Mouse (Mus musculus) myocyte (in vitro differentiated cells): ENCODE data around the gene Nudt7. TPM values are rescaled to one million over a fixed set of nuclear protein-coding genes. Genes with fewer than 3 reads are reported as not detected.

Experiments used
- H3K27me3 ChIP-seq: one replicate; pipeline ENCODE4 v1.6.1; 2011; ENCODE audit not compliant: control insufficient read depth, insufficient read depth, insufficient read length
- H3K36me3 ChIP-seq: one replicate; pipeline ENCODE4 v1.6.1; 2011; ENCODE audit not compliant: control insufficient read depth, insufficient read depth
- H3K4me2 ChIP-seq: one replicate; pipeline ENCODE4 v1.6.1; 2011; ENCODE audit warnings: low read depth, control low read depth
- H3K4me3 ChIP-seq: one replicate; pipeline ENCODE4 v1.5.1; 2011; ENCODE audit warnings: mild to moderate bottlenecking, control low read depth, moderate library complexity
- H3K79me2 ChIP-seq: one replicate; pipeline ENCODE4 v1.6.1; 2011; ENCODE audit not compliant: control insufficient read depth, insufficient read depth
- H3ac ChIP-seq: one replicate; pipeline ENCODE4 v1.6.1; 2011; ENCODE audit not compliant: control insufficient read depth, insufficient read length
- CEBPB ChIP-seq: IDR thresholded peaks from 2 replicates; pipeline ENCODE4 v1.6.1; 2011; ENCODE audit warnings: mild to moderate bottlenecking, moderate library complexity; ENCODE audit not compliant: poor library complexity, insufficient read depth, severe bottlenecking
- E2F4 ChIP-seq: IDR thresholded peaks from one replicate; pipeline ENCODE4 v1.6.1; 2011; ENCODE audit warnings: mild to moderate bottlenecking, control low read depth, moderate library complexity; ENCODE audit not compliant: insufficient read depth
- MAX ChIP-seq: IDR thresholded peaks from one replicate; pipeline ENCODE4 v1.6.1; 2011; ENCODE audit warnings: low read depth, mild to moderate bottlenecking, control low read depth
- MYOD1 ChIP-seq, 3 experiments: IDR thresholded peaks; one replicate each; pipeline ENCODE4 v1.6.1; 2011; ENCODE audit warnings: control low read depth in 2 of 3, low read depth in 2 of 3, mild to moderate bottlenecking in 2 of 3, moderate library complexity in 1 of 3; ENCODE audit not compliant: insufficient read length in 2 of 3, control insufficient read depth in 1 of 3
- MYOG ChIP-seq, 3 experiments: IDR thresholded peaks; one replicate each; pipeline ENCODE4 v1.6.1; 2011; ENCODE audit warnings: control low read depth in 2 of 3, low read depth in 2 of 3, mild to moderate bottlenecking in 2 of 3; ENCODE audit not compliant: insufficient read length in 2 of 3, control insufficient read depth in 1 of 3, insufficient read depth in 1 of 3
- POLR2A ChIP-seq: IDR thresholded peaks from one replicate; pipeline ENCODE4 v1.6.1; 2011; ENCODE audit warnings: low read depth, mild to moderate bottlenecking, control low read depth, moderate library complexity; ENCODE audit not compliant: insufficient read length
- POLR2AphosphoS2 ChIP-seq: IDR thresholded peaks from one replicate; pipeline ENCODE4 v1.6.1; 2011; ENCODE audit warnings: low read depth, control low read depth; ENCODE audit not compliant: insufficient read length
- REST ChIP-seq: IDR thresholded peaks from one replicate; pipeline ENCODE4 v1.6.1; 2011; ENCODE audit warnings: mild to moderate bottlenecking, control low read depth, moderate library complexity; ENCODE audit not compliant: insufficient read depth, insufficient read length
- SRF ChIP-seq: IDR thresholded peaks from one replicate; pipeline ENCODE4 v1.6.1; 2011; ENCODE audit warnings: low read depth; ENCODE audit not compliant: control insufficient read depth, insufficient read length
- TCF12 ChIP-seq: IDR thresholded peaks from one replicate; pipeline ENCODE4 v1.6.1; 2011; ENCODE audit warnings: mild to moderate bottlenecking, control low read depth; ENCODE audit not compliant: poor library complexity, insufficient read depth, severe bottlenecking
- TCF3 ChIP-seq: IDR thresholded peaks from one replicate; pipeline ENCODE4 v1.6.1; 2011; ENCODE audit warnings: low read depth, control low read depth; ENCODE audit not compliant: insufficient read length
- USF1 ChIP-seq: IDR thresholded peaks from one replicate; pipeline ENCODE4 v1.6.1; 2011; ENCODE audit warnings: low read depth, mild to moderate bottlenecking, control low read depth, moderate library complexity
- polyA plus RNA-seq: library from polyadenylated mRNA; unstranded; fragments of >200 nt; fragmentation: generic; extraction: Trizol; gene quantifications from one replicate; pipeline ENCODE4 v1.2.1, GENCODE M21; 2012; ENCODE audit warnings: missing spikeins

Nudt7 gene
- polyA plus RNA-seq, 1 experiment, result not detected

- no peak overlapping the region for H3K4me3 ChIP-seq
- H3K27me3 ChIP-seq, result no peaks in the 10 kb centered on the region
- H3K79me2 ChIP-seq, result no peaks in the 10 kb centered on the region
- no peak for TF ChIP-seq SRF
- TF ChIP-seq MYOG (IDR thresholded peaks at IDR 0.05; ENCODE audit: control insufficient read depth in 1 of 3, insufficient read depth in 1 of 3, insufficient read length in 2 of 3, low read depth in 2 of 3), result no peak
- no peak for TF ChIP-seq TCF12
- TF ChIP-seq REST, result no peak
- TF ChIP-seq E2F4, result no peak
- no peak for TF ChIP-seq POLR2A
- TF ChIP-seq POLR2AphosphoS2, result no peak
- TF ChIP-seq USF1, result no peak
- TF ChIP-seq CEBPB, result no peak
- no peak overlapping the region for H3K4me2 ChIP-seq
- H3ac ChIP-seq, result no peak overlapping the region
- H3K36me3 ChIP-seq, result no peaks in the 10 kb centered on the region
Observed at GRCm38 (mm10) chr8:114103401-114103800, 30.0 kb upstream of the Nudt7 start.

GRCm38 (mm10) chr8:114105971-114106370 is 27.4 kb upstream of the Nudt7 start:
- H3K4me2 ChIP-seq, result no peak overlapping the region
- H3K4me3 ChIP-seq, result no peak overlapping the region
- TF ChIP-seq REST (no peak), TCF3 (no peak), POLR2A (no peak), CEBPB (no peak), TCF12 (no peak), SRF (no peak), USF1 (no peak)
- no peaks in the 10 kb centered on the region for H3K36me3 ChIP-seq
- H3K27me3 ChIP-seq, result no peaks in the 10 kb centered on the region
- no peaks in the 10 kb centered on the region for H3K79me2 ChIP-seq
- H3ac ChIP-seq, result no peak overlapping the region

- H3ac ChIP-seq, result no peak overlapping the region
- no peak overlapping the region for H3K4me3 ChIP-seq
- TF ChIP-seq MAX, result no peak
- no peak overlapping the region for H3K4me2 ChIP-seq
- no peaks in the 10 kb centered on the region for H3K36me3 ChIP-seq
- no peaks in the 10 kb centered on the region for H3K79me2 ChIP-seq
- H3K27me3 ChIP-seq, result no peaks in the 10 kb centered on the region
Observed at GRCm38 (mm10) chr8:114109365-114110140, 23.8 kb upstream of the Nudt7 start.

DNA sequence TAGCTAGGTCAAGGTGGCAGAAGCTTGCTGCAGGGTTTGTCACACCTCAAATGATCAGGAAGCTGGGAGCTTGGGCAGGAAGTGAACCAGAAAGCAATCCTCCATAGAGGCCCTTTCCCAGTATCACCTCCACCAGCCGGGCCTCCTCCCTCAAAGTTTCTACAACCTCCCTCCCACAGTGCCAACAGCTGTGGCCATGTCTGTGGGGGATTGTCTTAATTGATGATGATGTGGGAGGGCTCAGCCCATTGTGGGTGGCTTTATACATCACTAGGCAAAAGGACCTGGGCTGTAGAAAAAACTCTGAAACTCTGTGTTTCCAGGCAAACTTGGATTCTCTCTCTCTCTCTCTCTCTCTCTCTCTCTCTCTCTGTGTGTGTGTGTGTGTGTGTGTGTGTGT is 18.3 kb upstream of the Nudt7 start:
- Histone ChIP-seq H3K4me3 (no peak overlapping the region), H3K79me2 (no peaks in the 10 kb centered on the region), H3K36me3 (no peaks in the 10 kb centered on the region), H3K27me3 (no peaks in the 10 kb centered on the region), H3K4me2 (no peak overlapping the region), H3ac (no peak overlapping the region)
- TF ChIP-seq TCF3, result no peak
- no peak for TF ChIP-seq MYOG (IDR thresholded peaks at IDR 0.05; ENCODE audit: control insufficient read depth in 1 of 3, insufficient read depth in 1 of 3, insufficient read length in 2 of 3, low read depth in 2 of 3)
- no peak for TF ChIP-seq MAX
- no peak for TF ChIP-seq REST
- no peak for TF ChIP-seq USF1
- TF ChIP-seq SRF, result no peak
- no peak for TF ChIP-seq POLR2A
- no peak for TF ChIP-seq POLR2AphosphoS2
- no peak for TF ChIP-seq MYOD1 (IDR thresholded peaks at IDR 0.05; ENCODE audit: control insufficient read depth in 1 of 3, insufficient read length in 2 of 3, low read depth in 2 of 3)
- TF ChIP-seq CEBPB, result no peak
- TF ChIP-seq E2F4, result no peak
- TF ChIP-seq TCF12, result no peak

- Histone ChIP-seq H3K27me3 (no peaks in the 10 kb centered on the region), H3K79me2 (no peaks in the 10 kb centered on the region), H3ac (no peak overlapping the region), H3K4me3 (no peak overlapping the region), H3K36me3 (no peaks in the 10 kb centered on the region), H3K4me2 (no peak overlapping the region)
- TF ChIP-seq CEBPB, result no peak
- no peak for TF ChIP-seq USF1
- TF ChIP-seq POLR2A, result no peak
- TF ChIP-seq REST, result no peak
- TF ChIP-seq MAX, result no peak
- TF ChIP-seq MYOG (IDR thresholded peaks at IDR 0.05; ENCODE audit: control insufficient read depth in 1 of 3, insufficient read depth in 1 of 3, insufficient read length in 2 of 3, low read depth in 2 of 3), result no peak
- TF ChIP-seq POLR2AphosphoS2, result no peak
- no peak for TF ChIP-seq TCF3
- no peak for TF ChIP-seq MYOD1 (IDR thresholded peaks at IDR 0.05; ENCODE audit: control insufficient read depth in 1 of 3, insufficient read length in 2 of 3, low read depth in 2 of 3)
- no peak for TF ChIP-seq TCF12
- no peak for TF ChIP-seq E2F4
- TF ChIP-seq SRF, result no peak
Observed at GRCm38 (mm10) chr8:114116049-114116448, 17.3 kb upstream of the Nudt7 start.
